Mouse (Mus musculus) regulatory T cell (primary cell): ENCODE results near the gene Pde2a.

ENCODE experiments used
- in situ Hi-C: fragments of 300-600 bp; cut with MboI, MseI; formaldehyde crosslinking; loops from one replicate; pipeline ENCODE4 v1.15.1; 2025; ENCODE audit warnings: high pct_unique_total_duplicates

Gene Pde2a

GRCm38 (mm10) chr7:101421529-101421928 is at the start of gene Pde2a:
Pde2a (plus strand) TSS chr7:101421691.
- in situ Hi-C loops: no loop called here

DNA sequence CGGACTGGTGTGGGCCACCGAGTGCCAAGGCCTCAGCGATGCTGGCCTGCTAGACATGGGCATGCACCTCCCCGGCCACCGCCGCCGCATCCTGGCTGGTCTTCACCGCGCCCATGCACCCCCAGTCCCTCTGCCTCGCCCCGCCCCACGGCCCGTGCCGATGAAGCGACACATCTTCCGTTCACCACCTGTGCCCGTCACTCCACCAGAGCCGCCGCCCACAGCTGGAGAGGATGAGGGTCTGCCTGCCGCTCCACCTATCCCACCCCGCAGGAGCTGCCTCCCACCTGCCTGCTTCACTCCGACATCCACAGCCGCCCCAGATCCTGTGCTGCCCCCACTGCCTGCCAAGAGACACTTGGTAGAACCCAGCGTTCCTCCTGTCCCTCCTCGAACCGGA is 48.4 kb upstream of the Pde2a start:
- in situ Hi-C loops: loop anchor here (5.0 kb wide), 1 partner anchor 306 kb away; no protein-coding TSS in a partner anchor

DNA sequence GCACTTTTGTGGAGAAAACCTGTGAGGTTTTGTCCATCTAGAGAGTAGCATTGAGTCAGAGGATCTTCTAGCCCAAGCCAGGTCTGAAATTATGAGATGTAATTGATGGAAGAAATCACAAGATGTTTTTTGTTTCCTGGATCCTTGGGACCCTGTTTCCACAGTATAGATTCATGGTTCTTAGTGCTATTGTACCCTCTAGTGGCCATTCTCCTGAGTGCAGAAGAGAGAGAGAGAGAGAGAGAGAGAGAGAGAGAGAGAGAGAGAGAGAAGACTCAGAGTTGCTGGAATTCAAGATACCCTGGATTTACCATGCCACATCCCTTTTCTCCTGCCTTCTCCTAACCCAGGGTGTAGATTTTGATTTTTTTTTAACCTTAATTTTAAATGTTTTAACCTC is 47.3 kb upstream of the Pde2a start:
- in situ Hi-C loops: loop anchor here (5.0 kb wide), 1 partner anchor 307 kb away; no protein-coding TSS in a partner anchor

DNA sequence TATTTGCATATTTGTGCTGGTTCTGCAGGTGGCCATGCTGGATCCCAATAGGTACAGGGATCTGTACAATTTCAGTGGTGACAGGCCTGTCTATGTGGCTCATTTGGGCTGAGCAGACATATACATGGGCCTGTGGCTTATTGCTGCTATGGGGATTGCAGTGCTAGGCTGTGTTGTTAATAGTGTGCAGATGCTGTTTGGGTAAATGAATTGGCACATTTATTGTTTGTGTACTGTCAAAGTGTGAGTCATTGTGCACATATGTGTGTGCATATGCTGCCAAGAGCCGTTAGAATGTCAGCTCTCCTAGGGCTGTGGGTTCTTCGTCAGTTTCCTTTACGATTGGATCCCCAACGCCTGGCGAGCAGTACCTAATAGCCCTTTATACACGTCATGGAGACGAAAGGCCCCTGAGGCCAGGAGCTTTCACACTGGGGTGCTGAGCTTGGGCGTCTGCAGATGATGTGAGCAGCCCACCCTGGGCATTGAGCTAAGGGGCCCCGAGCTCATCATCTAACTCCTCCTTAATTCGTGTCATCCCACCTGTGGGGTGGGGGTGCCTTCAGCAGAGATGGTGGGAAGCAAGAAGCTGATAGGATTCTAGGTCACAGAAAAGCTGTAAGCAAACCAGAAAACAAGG is 44.7 kb upstream of the Pde2a start:
- in situ Hi-C loops: loop anchor here (5.0 kb wide), 1 partner anchor 60 kb away; the partner anchor contains the start of gene Stard10

DNA sequence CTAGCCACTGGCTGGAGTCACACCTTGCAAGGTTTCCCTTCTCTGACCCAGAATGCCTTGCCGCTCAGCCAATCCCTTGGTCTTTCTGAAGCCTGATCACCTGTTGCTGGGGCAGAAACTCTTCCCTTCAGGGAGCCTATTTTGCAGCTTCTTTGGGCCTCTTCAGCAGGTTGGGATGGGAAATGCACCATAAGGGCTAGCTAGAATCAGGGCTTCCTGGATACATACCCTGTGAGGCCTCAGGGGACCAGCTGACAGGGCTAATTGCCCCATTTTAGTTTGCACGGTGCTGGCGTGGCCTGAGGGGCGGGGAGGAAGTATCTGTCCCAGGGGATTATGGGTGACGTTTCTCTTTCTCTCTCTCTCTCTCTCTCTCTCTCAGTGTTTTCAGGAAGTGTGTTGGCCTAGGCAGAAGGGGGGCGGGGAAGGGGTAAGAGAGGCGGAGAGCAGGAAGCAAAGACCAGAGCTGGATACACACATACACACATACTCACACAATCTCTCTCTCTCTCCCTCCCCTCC is 43.7 kb upstream of the Pde2a start:
- in situ Hi-C loops: loop anchor here (5.0 kb wide), 1 partner anchor 61 kb away; the partner anchor contains the start of gene Stard10

- in situ Hi-C loops: loop anchor here (5.0 kb wide), 1 partner anchor 61 kb away; the partner anchor contains the start of gene Stard10
These were observed 43.2 kb upstream of the Pde2a start for GRCm38 (mm10) chr7:101378285-101378684.

GRCm38 (mm10) chr7:101378796-101379465 is 42.6 kb upstream of the Pde2a start:
- in situ Hi-C loops: loop anchor here (5.0 kb wide), 1 partner anchor 62 kb away; the partner anchor contains the start of gene Stard10

GRCm38 (mm10) chr7:101379732-101380131 is 41.8 kb upstream of the Pde2a start:
- in situ Hi-C loops: loop anchor here (5.0 kb wide), 1 partner anchor 62 kb away; the partner anchor contains the start of gene Stard10

- in situ Hi-C loops: no loop called here
These were observed 40.0 kb upstream of the Pde2a start for GRCm38 (mm10) chr7:101381512-101381911.

- in situ Hi-C loops: no loop called here
These were observed 39.1 kb upstream of the Pde2a start for GRCm38 (mm10) chr7:101382378-101382777.

DNA sequence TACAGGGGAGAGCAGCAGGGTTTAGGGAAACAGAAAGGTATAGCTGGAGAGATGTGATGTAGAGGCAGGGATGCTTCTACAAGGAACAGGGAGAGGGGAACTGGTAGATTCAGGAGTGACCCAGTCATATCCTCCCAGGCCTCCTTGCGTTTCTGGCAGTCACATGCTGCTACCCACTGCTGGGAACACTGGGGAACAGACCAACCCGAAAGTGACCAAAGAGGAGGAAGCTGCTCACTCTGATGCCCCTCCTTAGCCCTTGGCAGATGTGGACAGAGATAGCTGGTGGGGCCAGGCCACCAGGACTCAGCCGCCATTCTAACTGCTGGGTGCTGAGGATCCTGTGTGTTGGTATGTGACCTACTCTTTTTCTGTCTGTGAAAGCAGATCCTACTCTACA is 37.7 kb upstream of the Pde2a start:
- in situ Hi-C loops: no loop called here

DNA sequence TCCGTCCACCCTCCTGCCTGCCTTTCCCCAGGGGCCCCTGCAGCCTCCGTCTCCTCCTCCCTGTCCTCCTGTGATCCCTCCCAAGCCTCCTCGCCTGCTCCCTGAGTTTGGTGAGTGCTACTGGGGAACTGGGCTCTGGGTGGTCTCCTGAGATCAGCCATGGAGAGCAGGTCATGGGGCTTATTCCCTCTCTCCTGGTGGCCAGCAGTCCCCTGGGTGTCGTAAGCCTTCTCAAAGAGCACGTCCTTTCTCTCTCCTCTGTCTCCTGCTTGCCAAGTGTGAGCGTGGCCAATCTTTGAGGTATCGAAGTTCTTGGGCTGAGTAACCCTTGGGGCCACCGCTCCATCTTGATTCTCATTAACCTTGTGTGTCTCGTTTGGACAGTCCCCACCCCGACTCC is 36.6 kb upstream of the Pde2a start:
- in situ Hi-C loops: no loop called here

DNA sequence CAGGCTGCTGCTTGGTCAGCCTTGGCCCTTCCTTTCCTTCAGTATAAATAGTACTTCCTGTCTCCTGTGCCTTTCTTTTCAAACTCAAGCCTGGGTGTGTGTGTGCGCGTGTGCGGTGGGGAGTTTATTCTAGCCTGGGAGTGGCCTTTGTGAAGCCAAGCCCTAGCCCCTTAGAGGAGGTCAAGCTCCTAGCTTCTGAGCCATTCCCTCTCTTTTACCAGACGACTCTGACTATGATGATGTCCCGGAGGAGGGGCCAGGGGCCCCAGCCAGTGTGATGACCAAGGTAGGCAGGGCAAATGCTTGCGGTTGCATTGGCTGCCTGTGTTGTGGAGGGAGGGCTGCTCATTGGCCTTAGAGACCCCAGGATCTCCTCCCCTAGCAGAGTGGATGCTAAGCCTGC is 36.2 kb upstream of the Pde2a start:
- in situ Hi-C loops: no loop called here

GRCm38 (mm10) chr7:101385866-101386452 is 35.5 kb upstream of the Pde2a start:
- in situ Hi-C loops: no loop called here

DNA sequence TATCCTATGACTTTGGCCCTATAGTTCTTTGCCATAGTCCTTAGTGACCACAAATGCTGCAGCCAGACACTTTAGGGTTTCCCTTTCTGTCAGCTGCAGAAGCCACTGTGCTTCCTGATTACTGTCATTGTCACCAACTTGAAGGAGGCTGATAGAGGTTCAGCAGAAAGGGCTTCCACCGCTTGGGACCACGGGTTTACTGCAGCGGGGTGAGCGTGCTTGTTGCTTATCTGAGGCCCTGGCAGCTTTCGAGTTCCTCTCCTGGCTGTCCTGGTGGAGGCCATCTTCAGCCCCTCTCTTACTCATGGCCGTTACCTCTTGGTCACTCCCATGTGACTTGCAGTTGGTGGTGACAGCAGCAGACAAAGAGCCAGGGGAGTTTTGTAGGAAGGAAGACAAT is 32.2 kb upstream of the Pde2a start:
- in situ Hi-C loops: no loop called here

DNA sequence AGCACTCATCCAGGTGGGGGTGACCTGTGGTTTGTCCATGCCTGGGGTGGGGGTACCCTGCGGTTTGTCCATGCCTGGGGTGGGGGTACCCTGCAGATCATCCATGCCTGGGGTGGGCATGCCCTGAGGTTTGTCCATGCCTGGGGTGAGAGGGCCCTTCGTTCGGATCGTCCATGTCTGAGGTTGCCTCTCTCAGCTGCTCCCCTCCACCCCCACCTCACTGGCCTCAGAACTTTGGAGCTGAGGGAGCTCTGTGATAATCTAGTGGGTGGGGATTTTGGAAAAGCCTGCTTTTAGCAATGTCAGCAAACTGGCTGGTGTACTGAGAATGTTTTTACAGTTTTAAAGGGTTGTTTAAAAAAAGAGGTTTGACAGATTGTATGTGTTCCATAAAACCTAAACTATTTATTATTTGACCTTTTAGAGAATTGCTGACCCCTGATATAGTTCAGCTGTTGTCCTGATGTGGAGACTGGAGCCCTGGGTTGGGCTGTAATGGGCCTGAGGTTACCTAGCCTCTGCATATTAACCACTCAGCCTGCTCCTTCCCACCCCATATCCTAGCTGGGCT is 29.5 kb upstream of the Pde2a start:
- in situ Hi-C loops: no loop called here

DNA sequence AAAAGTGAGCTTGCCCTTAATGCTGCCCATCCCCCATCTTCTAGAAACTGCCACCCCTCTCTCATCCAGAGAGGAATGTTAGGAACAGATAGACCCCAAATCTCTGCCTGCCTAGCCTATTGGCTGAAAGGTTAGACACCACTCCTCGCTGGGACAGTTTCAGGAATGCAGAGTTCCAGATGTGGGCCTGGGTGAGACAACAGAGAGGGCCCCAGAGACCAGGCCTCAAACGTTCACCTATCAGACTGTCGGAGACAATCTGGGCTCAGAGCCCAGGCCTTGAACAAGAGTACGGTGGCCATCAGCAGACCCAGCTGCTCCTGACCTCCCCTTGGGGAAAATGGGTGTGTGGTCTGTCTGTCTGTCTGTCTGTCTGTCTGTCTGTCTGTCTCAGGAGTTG is 28.5 kb upstream of the Pde2a start:
- in situ Hi-C loops: no loop called here

DNA sequence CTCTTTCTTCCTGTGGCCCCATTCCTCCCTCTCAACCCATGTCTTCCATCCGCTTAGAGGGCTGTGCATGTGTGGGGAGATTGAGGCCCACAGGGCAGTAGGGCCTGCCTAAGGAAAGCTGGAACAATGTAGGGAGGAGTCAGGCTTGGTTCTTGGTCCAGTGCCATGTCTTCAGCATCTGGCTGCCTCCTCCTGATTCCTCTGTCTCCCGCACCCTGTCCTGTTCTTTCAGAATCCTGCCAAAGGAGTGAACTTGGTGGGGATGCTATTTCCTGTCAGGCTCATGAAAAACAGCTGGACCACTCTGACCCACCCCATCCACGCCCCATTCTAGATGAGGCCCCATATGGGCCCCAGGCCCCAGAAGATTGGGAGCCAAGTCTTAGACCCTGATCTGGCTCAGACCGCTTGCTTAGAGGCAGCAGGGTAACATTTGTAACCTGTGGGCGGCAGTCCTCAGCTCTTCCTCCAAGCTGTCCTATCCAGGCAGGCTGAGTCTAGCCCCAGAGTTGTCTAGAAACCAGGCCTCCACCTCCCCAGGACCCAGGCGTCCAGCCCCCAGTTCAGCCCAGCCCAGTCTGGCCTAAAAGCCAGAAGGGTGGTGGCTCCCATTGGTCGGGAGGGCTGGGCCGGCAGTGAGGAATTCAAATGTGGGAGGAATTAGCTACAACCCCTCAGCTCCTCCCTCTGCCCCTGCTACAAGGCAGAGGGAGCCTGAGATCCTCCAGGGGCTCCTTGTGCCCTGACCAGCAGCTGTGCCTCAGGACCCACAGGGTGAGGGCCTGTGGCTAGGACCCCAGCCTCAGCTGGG is 27.6 kb upstream of the Pde2a start:
- in situ Hi-C loops: no loop called here

- in situ Hi-C loops: no loop called here
These were observed 26.9 kb upstream of the Pde2a start for GRCm38 (mm10) chr7:101394569-101394968.

DNA sequence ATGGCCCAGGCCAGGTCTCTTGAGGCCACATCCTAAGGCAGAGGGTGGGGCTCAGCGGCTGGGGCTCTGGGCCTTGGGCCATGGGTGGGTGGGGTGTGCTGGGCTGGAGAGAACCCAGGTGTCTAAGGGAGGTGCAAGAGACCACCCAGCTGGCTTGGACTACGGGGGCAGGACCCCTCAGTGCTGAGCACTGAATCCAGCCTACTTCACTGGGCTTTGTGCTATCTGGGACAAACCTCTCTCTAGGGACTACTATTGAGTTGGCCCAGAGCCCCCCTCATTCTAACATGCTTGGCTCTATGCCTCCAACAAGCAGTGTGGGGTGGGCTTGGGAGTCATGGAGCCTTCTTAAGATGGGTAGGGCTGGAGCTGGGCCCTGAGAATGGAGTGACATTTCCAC is 26.0 kb upstream of the Pde2a start:
- in situ Hi-C loops: no loop called here

DNA sequence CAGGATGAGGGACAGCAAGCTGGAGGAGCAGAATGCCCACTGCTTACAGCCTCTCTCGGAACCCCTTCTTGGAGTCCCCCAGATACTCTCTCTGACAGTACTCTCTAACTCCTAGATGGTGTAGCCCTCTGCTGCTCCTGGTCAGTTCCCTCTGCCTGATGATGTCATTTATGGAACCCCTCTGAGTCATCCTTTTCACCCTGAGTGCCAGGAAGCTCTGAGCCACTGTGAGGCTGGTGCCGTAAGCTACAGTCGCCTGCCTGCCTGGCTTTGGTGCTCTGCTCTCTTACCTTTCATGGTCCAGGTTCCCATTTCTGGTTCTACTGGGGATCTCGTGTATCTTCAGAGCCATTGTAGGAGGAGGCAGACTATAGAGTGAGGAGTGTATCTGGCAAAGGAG is 24.3 kb upstream of the Pde2a start:
- in situ Hi-C loops: no loop called here
